Mouse (Mus musculus): ENCODE results near the gene Cfap70. TPM values are rescaled to one million over a fixed set of nuclear protein-coding genes. Genes with fewer than 3 reads are reported as not detected.

Cfap70 gene
- total RNA-seq (2015), result not detected in 2 replicates
- total RNA-seq (2017), result not detected in 2 replicates

- ATAC-seq (replicated peaks; ENCODE audit: poor library complexity), result peak; percentile 89
Observed at GRCm38 (mm10) chr14:20451765-20452331, at the start of gene Cfap70. Gene Cfap70, minus strand, starts transcription at chr14:20452226.

- no peak for ATAC-seq (replicated peaks; ENCODE audit: poor library complexity)
Observed at GRCm38 (mm10) chr14:20499982-20500381, 48.0 kb upstream of the Cfap70 start.

GRCm38 (mm10) chr14:20496603-20497002, 44.6 kb upstream of the Cfap70 start, which contains the start of gene Mss51:
Gene Mss51, minus strand, starts transcription at chr14:20496901.
- ATAC-seq (replicated peaks; ENCODE audit: poor library complexity), result no peak

GRCm38 (mm10) chr14:20486031-20486430, 34.0 kb upstream of the Cfap70 start:
- ATAC-seq (replicated peaks; ENCODE audit: poor library complexity), result no peak

- ATAC-seq (replicated peaks; ENCODE audit: poor library complexity), result no peak
Observed at GRCm38 (mm10) chr14:20482051-20482751, 30.2 kb upstream of the Cfap70 start.

- ATAC-seq (replicated peaks; ENCODE audit: poor library complexity), result peak; percentile 62
Observed at GRCm38 (mm10) chr14:20481211-20481610, 29.2 kb upstream of the Cfap70 start.

GRCm38 (mm10) chr14:20480195-20480579, 28.2 kb upstream of the Cfap70 start:
- no peak for ATAC-seq (replicated peaks; ENCODE audit: poor library complexity)

GRCm38 (mm10) chr14:20479291-20480194, 27.5 kb upstream of the Cfap70 start, which contains the start of gene Anxa7:
Gene Anxa7, minus strand, starts transcription at chr14:20480133.
- ATAC-seq (replicated peaks; ENCODE audit: poor library complexity), result peak; percentile 81

- peak; percentile 65 for ATAC-seq (replicated peaks; ENCODE audit: poor library complexity)
Observed at GRCm38 (mm10) chr14:20478801-20479200, 26.8 kb upstream of the Cfap70 start.

GRCm38 (mm10) chr14:20478385-20478784, 26.4 kb upstream of the Cfap70 start:
- ATAC-seq (replicated peaks; ENCODE audit: poor library complexity), result 0 out of 2 replicates have a peak, but pooled peaks have one; percentile 0

GRCm38 (mm10) chr14:20477261-20478025, 25.4 kb upstream of the Cfap70 start:
- ATAC-seq (replicated peaks; ENCODE audit: poor library complexity), result no peak

- ATAC-seq (replicated peaks; ENCODE audit: poor library complexity), result no peak
Observed at GRCm38 (mm10) chr14:20460216-20460615, 8.2 kb upstream of the Cfap70 start.

GRCm38 (mm10) chr14:20458378-20458777, 6.4 kb upstream of the Cfap70 start:
- ATAC-seq (replicated peaks; ENCODE audit: poor library complexity), result peak; percentile 64

- no peak for ATAC-seq (replicated peaks; ENCODE audit: poor library complexity)
Observed at GRCm38 (mm10) chr14:20452929-20453328, 903 bp upstream of the Cfap70 start.

- peak; percentile 22; the same call in 1 of the 2 replicates for ATAC-seq (replicated peaks; ENCODE audit: poor library complexity)
Observed at GRCm38 (mm10) chr14:20451302-20451701, 724 bp downstream of the Cfap70 start.

GRCm38 (mm10) chr14:20447209-20447608, 4.8 kb downstream of the Cfap70 start:
- ATAC-seq (replicated peaks; ENCODE audit: poor library complexity), result no peak

- no peak for ATAC-seq (replicated peaks; ENCODE audit: poor library complexity)
Observed at GRCm38 (mm10) chr14:20442252-20442651, 9.8 kb downstream of the Cfap70 start.

- no peak for ATAC-seq (replicated peaks; ENCODE audit: poor library complexity)
Observed at GRCm38 (mm10) chr14:20436976-20437375, 15.1 kb downstream of the Cfap70 start.

GRCm38 (mm10) chr14:20432420-20432819, 19.6 kb downstream of the Cfap70 start:
- ATAC-seq (replicated peaks; ENCODE audit: poor library complexity), result no peak

- ATAC-seq (replicated peaks; ENCODE audit: poor library complexity), result no peak
Observed at GRCm38 (mm10) chr14:20431726-20432125, 20.3 kb downstream of the Cfap70 start.

GRCm38 (mm10) chr14:20429833-20430232, 22.2 kb downstream of the Cfap70 start:
- no peak for ATAC-seq (replicated peaks; ENCODE audit: poor library complexity)
